Mouse (Mus musculus) heart, embryonic 13.5 days (tissue): ENCODE data around the gene Tcf20. TPM values are rescaled to one million over a fixed set of nuclear protein-coding genes. Genes with fewer than 3 reads are reported as not detected.
A peak's percentile ranks its signal among the peaks of the same experiment; 100 is the strongest.

ENCODE experiments used
- ATAC-seq: fragments of 200-750 bp; cut with Nextera tagmentation; 2 replicates; pipeline ENCODE4 v1.8.0; 2017; ENCODE audit warnings: moderate TSS enrichment; ENCODE audit not compliant: insufficient number of reproducible peaks, low FRiP score, low TSS enrichment; ENCODE audit errors: extremely low read depth
- H3K27ac ChIP-seq: fragments of 300-500 bp; sonication (generic); replicated peaks from 2 replicates; pipeline ENCODE4 v1.5.1; 2015; ENCODE audit warnings: moderate library complexity, mild to moderate bottlenecking, inconsistent platforms
- H3K27me3 ChIP-seq: fragments of 300-500 bp; sonication (generic); replicated peaks from 2 replicates; pipeline ENCODE4 v1.6.1; 2015; ENCODE audit warnings: mild to moderate bottlenecking, inconsistent platforms
- H3K36me3 ChIP-seq: fragments of 300-500 bp; sonication (generic); 2 replicates; pipeline ENCODE4 v1.6.1; 2015; ENCODE audit warnings: mild to moderate bottlenecking, inconsistent platforms
- H3K4me1 ChIP-seq: fragments of 300-500 bp; sonication (generic); 2 replicates; pipeline ENCODE4 v1.6.1; 2015; ENCODE audit warnings: inconsistent platforms
- H3K4me2 ChIP-seq: fragments of 300-500 bp; sonication (generic); 2 replicates; pipeline ENCODE4 v1.6.1; 2015; ENCODE audit warnings: inconsistent platforms, mild to moderate bottlenecking, moderate library complexity
- H3K4me3 ChIP-seq: fragments of 300-500 bp; sonication (generic); 2 replicates; pipeline ENCODE4 v1.5.1; 2015; ENCODE audit warnings: moderate library complexity, mild to moderate bottlenecking, inconsistent platforms
- H3K9ac ChIP-seq: fragments of 300-500 bp; sonication (generic); 2 replicates; pipeline ENCODE4 v1.6.1; 2015; ENCODE audit warnings: inconsistent platforms, mild to moderate bottlenecking, moderate library complexity
- H3K9me3 ChIP-seq: fragments of 300-500 bp; sonication (generic); 2 replicates; pipeline ENCODE4 v1.6.1; 2016; ENCODE audit warnings: inconsistent platforms
- WGBS: fragments of 180-500 bp; shearing (Covaris S2); methylation state at CpG from one replicate; pipeline ENCODE4 v1.1.7; 2015; ENCODE audit warnings: mixed read lengths; 5-methylcytosine and 5-hydroxymethylcytosine counted together
- polyA plus RNA-seq: library from polyadenylated mRNA; unstranded; fragments of >200 nt; fragmentation: Nextera tagmentation; extraction: Ambion mirVana; gene quantifications from 2 replicates; pipeline ENCODE4 v1.2.1, GENCODE M21; 2015

Tcf20 gene
- polyA plus RNA-seq, 1 experiment from 2014 or later: 4.6 TPM

DNA sequence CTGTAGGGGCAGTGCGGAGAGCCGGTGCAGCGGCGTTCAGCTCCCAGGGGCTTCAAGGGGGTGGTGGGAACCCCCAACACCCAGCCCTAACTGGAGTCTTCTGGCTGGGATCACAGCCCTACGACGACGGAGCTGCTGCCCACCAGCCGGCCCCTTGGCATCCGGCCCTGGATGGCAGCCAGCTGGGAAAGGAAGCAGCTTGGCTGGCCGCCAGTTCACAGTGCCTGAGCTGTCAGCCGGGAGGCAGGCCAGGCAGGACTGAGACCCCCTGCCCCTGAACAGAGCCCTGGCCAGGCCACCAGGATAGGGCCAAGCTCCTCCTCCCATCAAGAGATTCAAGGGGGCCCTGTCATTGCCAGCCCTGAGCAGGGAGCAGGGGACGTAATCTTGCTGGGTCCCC, 65.6 kb downstream of the Tcf20 start:
- no peaks in the 10 kb centered on the region for H3K36me3 ChIP-seq
- H3K9me3 ChIP-seq: no peaks in the 10 kb centered on the region
- peaks cover 80% of the 10 kb centered on the region for H3K4me1 ChIP-seq
- H3K27me3 ChIP-seq: peaks cover 52% of the 10 kb centered on the region
- WGBS: 26% methylated on average over 12 of the region's 12 CpGs
- peak; percentile 71 for ATAC-seq
- H3K9ac ChIP-seq: no peak overlapping the region
- H3K27ac ChIP-seq: peak overlapping the region; percentile 83
- peak overlapping the region; percentile 21; the same call in 1 of the 2 replicates for H3K4me3 ChIP-seq
- peak overlapping the region; percentile 66 for H3K4me2 ChIP-seq

DNA sequence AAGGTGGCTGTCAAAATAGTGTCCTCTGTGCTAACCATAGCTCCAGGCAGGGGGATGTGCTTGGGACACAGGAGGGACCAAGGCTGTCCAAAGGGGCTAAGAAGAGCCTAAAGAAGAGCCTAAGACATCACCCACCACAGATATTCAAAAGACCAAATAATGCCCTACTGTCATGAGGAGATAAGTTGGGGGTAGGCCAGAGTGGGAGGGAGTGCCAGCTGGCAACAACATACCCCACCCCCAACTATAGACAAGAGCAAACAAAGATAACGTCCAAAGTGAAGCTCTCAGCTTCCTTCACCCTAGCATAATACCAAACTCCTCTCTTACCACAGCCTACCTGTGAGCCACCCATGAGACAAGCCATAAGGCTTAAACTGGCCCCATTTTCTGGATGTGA, 66.1 kb downstream of the Tcf20 start:
- Histone ChIP-seq H3K36me3 (no peaks in the 10 kb centered on the region), H3K4me3 (no peak overlapping the region), H3K4me2 (peak overlapping the region; percentile 66), H3K4me1 (peaks cover 77% of the 10 kb centered on the region), H3K9me3 (no peaks in the 10 kb centered on the region), H3K9ac (no peak overlapping the region), H3K27me3 (peaks cover 52% of the 10 kb centered on the region), H3K27ac (0 out of 2 replicates have a peak overlapping the region, but pooled peaks have one; percentile 43)
- 28% methylated on average over 1 of the region's 1 CpGs for WGBS
- no peak for ATAC-seq

- no peaks in the 10 kb centered on the region for H3K9me3 ChIP-seq
- no peaks in the 10 kb centered on the region for H3K36me3 ChIP-seq
- no peak overlapping the region for H3K27ac ChIP-seq
- WGBS: 3% methylated on average over 13 of the region's 13 CpGs
- H3K4me3 ChIP-seq: peak overlapping the region; percentile 38
- H3K4me2 ChIP-seq: peak overlapping the region; percentile 66
- H3K4me1 ChIP-seq: peaks cover 71% of the 10 kb centered on the region
- H3K27me3 ChIP-seq: peaks cover 52% of the 10 kb centered on the region
- ATAC-seq: no peak
- H3K9ac ChIP-seq: no peak overlapping the region
Observed at GRCm38 (mm10) chr15:82920895-82921515, 66.7 kb downstream of the Tcf20 start.

GRCm38 (mm10) chr15:82917965-82918364, 69.7 kb downstream of the Tcf20 start:
- WGBS: 58% methylated on average over 3 of the region's 3 CpGs
- H3K4me2 ChIP-seq: peak overlapping the region; percentile 52

DNA sequence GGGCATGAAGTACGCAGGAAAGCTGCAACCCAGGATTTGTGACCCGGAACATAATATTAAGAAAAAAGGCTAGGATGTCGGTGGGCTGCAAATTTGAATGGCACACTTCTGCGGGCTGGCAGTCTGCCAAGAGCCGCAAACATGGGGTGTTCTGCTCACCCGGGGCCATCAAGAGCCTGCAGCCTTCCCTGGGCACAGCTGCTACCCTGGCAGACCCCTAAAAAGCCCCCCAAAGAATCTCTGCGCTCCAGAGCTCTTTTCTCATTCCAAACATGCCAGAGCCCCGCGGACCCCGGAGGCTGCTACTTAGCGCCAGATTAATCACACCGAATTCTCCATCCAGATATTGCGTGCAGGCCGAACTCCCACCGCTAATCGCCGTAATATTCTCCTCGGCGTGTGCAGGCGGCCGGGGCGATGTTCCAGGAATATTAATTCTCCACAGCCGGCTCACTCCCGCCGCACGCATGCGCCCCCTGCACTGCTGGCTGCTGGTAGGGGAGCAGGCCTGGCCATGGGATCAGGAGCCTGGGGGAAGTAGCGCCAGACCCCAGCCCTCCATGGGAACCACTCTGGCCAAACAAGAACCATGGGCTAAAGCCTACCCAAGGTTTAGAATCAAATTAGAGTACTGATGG, 70.3 kb downstream of the Tcf20 start:
- Histone ChIP-seq H3K9me3 (no peaks in the 10 kb centered on the region), H3K4me1 (peaks cover 45% of the 10 kb centered on the region), H3K4me2 (peak overlapping the region; percentile 52), H3K4me3 (peak overlapping the region; percentile 21; the same call in 1 of the 2 replicates), H3K9ac (peak overlapping the region; percentile 61), H3K27me3 (peaks cover 77% of the 10 kb centered on the region), H3K27ac (no peak overlapping the region), H3K36me3 (no peaks in the 10 kb centered on the region)
- WGBS: 32% methylated on average over 28 of the region's 28 CpGs
- no peak for ATAC-seq

More at GRCm38 (mm10) chr15:82917965-82918364, 69.7 kb downstream of the Tcf20 start:
- Histone ChIP-seq H3K4me1 (peaks cover 48% of the 10 kb centered on the region), H3K27ac (no peak overlapping the region), H3K9ac (peak overlapping the region; percentile 61; the same call in 1 of the 2 replicates), H3K27me3 (peaks cover 71% of the 10 kb centered on the region), H3K36me3 (no peaks in the 10 kb centered on the region), H3K4me3 (no peak overlapping the region), H3K9me3 (no peaks in the 10 kb centered on the region)
- ATAC-seq: no peak

- WGBS: 46% methylated on average over 3 of the region's 3 CpGs
- no peak overlapping the region for H3K27ac ChIP-seq
- no peak overlapping the region for H3K4me2 ChIP-seq
- H3K27me3 ChIP-seq: peaks cover 94% of the 10 kb centered on the region
- no peaks in the 10 kb centered on the region for H3K9me3 ChIP-seq
- H3K9ac ChIP-seq: no peak overlapping the region
- no peak overlapping the region for H3K4me3 ChIP-seq
- no peaks in the 10 kb centered on the region for H3K36me3 ChIP-seq
- H3K4me1 ChIP-seq: peaks cover 36% of the 10 kb centered on the region
- no peak for ATAC-seq
Observed at GRCm38 (mm10) chr15:82914455-82914854, 73.2 kb downstream of the Tcf20 start.

GRCm38 (mm10) chr15:82911965-82912337, 75.7 kb downstream of the Tcf20 start:
- Histone ChIP-seq H3K27me3 (peaks cover 73% of the 10 kb centered on the region), H3K36me3 (no peaks in the 10 kb centered on the region), H3K4me3 (peak overlapping the region; percentile 47), H3K4me2 (peak overlapping the region; percentile 75), H3K9me3 (no peaks in the 10 kb centered on the region), H3K27ac (no peak overlapping the region), H3K4me1 (peaks cover 28% of the 10 kb centered on the region), H3K9ac (peak overlapping the region; percentile 79)
- no peak for ATAC-seq
- WGBS: 1% methylated on average over 13 of the region's 13 CpGs

DNA sequence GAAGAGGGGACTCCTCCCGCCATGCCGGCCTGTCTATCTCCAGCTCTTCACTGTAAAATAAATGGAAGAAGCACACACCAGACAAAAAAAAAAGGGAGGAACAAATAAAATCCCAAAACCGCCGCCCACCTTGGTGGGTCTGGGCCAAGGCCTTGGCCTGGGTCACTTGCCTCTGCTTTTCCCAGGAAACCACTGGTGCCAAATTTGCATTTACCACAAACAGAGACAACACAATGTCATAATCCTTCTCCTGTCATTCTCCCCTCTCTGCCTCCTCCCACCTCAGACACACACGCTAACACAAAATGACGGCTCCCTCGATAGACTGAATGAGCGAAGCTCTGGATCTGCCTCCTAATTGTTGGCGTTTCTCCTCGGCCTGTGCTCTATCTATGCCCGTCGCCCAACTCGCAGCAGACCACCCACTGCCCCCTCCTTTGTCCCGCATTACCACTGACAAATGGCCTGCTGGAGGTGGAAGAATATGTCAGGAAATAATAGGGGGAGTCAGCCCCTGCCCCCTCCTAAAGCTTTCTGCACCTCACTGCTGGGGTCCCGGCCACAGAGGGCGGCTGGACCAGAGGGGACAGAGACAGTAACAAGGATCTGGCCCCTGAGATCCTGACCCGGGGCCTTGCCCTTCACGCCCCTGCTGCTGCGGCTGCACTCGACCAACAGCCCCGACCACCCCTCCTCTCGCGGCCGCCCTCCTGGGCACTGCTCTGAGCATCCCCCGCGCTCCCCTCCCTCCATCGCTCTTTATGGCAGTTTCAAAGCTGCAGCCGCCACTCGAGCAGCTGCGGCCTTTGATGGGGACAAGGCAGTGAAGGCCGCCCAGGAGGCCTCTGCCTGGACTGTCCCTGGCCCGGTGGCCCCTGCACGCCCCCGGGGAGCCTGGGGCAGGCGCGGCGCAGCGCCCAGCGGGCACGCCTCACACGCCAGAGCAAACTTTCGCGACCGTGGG, 76.4 kb downstream of the Tcf20 start:
- no peak for ATAC-seq
- Histone ChIP-seq H3K9ac (peak overlapping the region; percentile 79), H3K4me1 (peaks cover 34% of the 10 kb centered on the region), H3K9me3 (no peaks in the 10 kb centered on the region), H3K36me3 (no peaks in the 10 kb centered on the region), H3K4me3 (peak overlapping the region; percentile 47), H3K27ac (no peak overlapping the region), H3K27me3 (peaks cover 67% of the 10 kb centered on the region), H3K4me2 (peak overlapping the region; percentile 75)
- WGBS: 18% methylated on average over 43 of the region's 44 CpGs

DNA sequence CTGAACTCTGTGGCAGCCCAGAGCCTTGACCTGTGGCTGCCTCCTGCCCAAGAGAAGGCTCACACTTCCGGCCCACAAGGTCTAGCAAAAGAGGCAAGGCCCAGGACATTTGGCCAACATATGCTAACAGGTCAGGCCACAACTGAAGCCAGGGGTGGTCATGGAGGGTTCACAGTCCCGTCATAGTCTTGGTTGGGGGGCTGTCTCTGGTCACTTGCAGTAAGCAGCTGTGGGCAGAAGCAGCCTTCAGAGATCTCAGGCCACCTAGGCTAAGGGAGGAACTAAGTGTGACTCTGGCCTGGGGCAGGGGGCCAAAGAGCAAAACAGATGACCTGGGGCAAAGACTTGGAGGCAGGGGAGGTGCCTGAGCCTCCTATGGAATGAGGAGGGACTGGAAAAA, 77.1 kb downstream of the Tcf20 start:
- peaks cover 41% of the 10 kb centered on the region for H3K4me1 ChIP-seq
- no peaks in the 10 kb centered on the region for H3K36me3 ChIP-seq
- no peak overlapping the region for H3K4me3 ChIP-seq
- WGBS: 78% methylated on average over 2 of the region's 2 CpGs
- no peak for ATAC-seq
- H3K4me2 ChIP-seq: no peak overlapping the region
- peaks cover 62% of the 10 kb centered on the region for H3K27me3 ChIP-seq
- H3K27ac ChIP-seq: no peak overlapping the region
- H3K9me3 ChIP-seq: no peaks in the 10 kb centered on the region
- no peak overlapping the region for H3K9ac ChIP-seq

DNA sequence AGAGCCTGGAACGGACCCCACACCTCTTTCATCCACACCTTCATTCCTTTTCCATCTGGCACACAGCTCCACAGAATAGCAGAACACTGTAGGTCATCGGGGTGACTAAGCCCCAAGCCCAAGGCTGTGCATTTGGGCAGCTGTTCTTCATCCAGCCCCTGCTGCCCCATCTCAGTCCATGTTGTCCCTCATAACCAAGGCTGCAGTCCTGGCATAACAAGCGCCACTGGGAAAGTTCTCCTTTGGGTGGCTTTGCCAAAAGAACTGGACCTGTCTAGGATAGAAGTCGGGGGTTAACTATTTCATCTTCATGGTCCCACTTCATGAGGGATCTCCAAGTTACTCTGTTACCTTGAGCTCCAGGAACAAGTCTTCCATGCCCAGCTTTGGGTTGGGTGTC, 77.9 kb downstream of the Tcf20 start:
- H3K27me3 ChIP-seq: peaks cover 63% of the 10 kb centered on the region

DNA sequence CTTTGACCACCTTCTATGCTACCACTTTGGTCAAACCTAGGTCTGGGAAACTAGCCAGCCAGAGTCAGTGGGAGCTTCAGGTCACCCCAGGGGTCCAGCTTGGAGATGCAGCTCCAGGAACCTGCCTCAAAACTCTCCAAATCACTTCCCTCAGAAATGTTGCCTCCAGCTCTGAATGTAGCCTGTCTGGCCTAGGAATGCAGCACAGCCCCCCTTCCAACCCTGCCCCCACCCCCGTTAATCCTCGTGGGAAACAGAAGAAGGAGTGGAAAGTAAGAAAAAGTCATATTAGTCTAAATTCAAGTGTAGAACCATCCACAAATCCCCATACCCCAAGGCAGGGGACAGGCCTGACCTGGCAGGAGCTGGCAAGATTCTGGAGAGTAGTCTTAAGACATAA, 79.2 kb downstream of the Tcf20 start:
- Histone ChIP-seq H3K27ac (no peak overlapping the region), H3K36me3 (no peaks in the 10 kb centered on the region), H3K4me3 (no peak overlapping the region), H3K9me3 (no peaks in the 10 kb centered on the region), H3K27me3 (peaks cover 63% of the 10 kb centered on the region), H3K9ac (no peak overlapping the region), H3K4me2 (no peak overlapping the region), H3K4me1 (peaks cover 34% of the 10 kb centered on the region)
- no peak for ATAC-seq
- WGBS: 27% methylated on average over 2 of the region's 2 CpGs

More for the DNA sequence above, 77.9 kb downstream of the Tcf20 start:
- no peaks in the 10 kb centered on the region for H3K36me3 ChIP-seq
- no peak overlapping the region for H3K4me2 ChIP-seq
- H3K4me1 ChIP-seq: peaks cover 41% of the 10 kb centered on the region
- no peak overlapping the region for H3K4me3 ChIP-seq
- no peak overlapping the region for H3K9ac ChIP-seq
- ATAC-seq: no peak
- H3K9me3 ChIP-seq: no peaks in the 10 kb centered on the region
- H3K27ac ChIP-seq: no peak overlapping the region
- 80% methylated on average over 4 of the region's 4 CpGs for WGBS
